Comparison of ENCODE assay signal across 8 mouse cellular contexts in genomic region chr19:31763951-31764800, GRCm38 (mm10). TPM values are rescaled to one million over a fixed set of nuclear protein-coding genes. Genes with fewer than 3 reads are reported as not detected.
DNase-seq lines count a peak whose midpoint lies in the region; ATAC-seq and TF ChIP-seq lines count a peak whose summit lies in the region.

No protein-coding gene starts in this region.

- peak; percentile 25 for DNase-seq in layer of hippocampus, adult 11-12 months (ENCODE audit: low spot score)
- DNase-seq in layer of hippocampus, postnatal 36 days, result no peak
- peak; percentile 41 for DNase-seq in adrenal gland, postnatal 25 days
- peak; percentile 56 for DNase-seq in gastrocnemius, adult 2 months
- peak; percentile 45 for DNase-seq in liver
- peak; percentile 59 for DNase-seq in yolk sac, embryonic 10.5 days (ENCODE audit: low spot score)

- under 1% methylated on average over 56 of the region's 56 CpGs for WGBS in hindbrain, embryonic 13.5 days
- WGBS in midbrain, embryonic 13.5 days, result under 1% methylated on average over 55 of the region's 56 CpGs

- peak overlapping the region; percentile 85 for H3K27ac ChIP-seq in gastrocnemius, adult 2 months
- H3K27ac ChIP-seq in hindbrain, embryonic 13.5 days, result peak overlapping the region; percentile 40; the same call in 1 of the 2 replicates
- 0 out of 2 replicates have a peak overlapping the region, but pooled peaks have one; percentile 6 for H3K27ac ChIP-seq in midbrain, embryonic 13.5 days

- peak; percentile 30; the same call in 1 of the 2 replicates for TF ChIP-seq CTCF in gastrocnemius, adult 2 months (IDR thresholded peaks at IDR 0.05)

- ATAC-seq in hindbrain, embryonic 13.5 days (ENCODE audit: low FRiP score), result peak; percentile 53
- peak; percentile 72 for ATAC-seq in midbrain, embryonic 13.5 days

- no peaks in the 10 kb centered on the region for H3K9me3 ChIP-seq in hindbrain, embryonic 13.5 days
- H3K9me3 ChIP-seq in midbrain, embryonic 13.5 days, result no peaks in the 10 kb centered on the region

- peak overlapping the region; percentile 67 for H3K9ac ChIP-seq in hindbrain, embryonic 13.5 days
- H3K9ac ChIP-seq in midbrain, embryonic 13.5 days (replicated peaks), result peak overlapping the region; percentile 63

- H3K4me3 ChIP-seq in gastrocnemius, adult 2 months, result peak overlapping the region; percentile 89
- H3K4me3 ChIP-seq in hindbrain, embryonic 13.5 days, result peak overlapping the region; percentile 53
- peak overlapping the region; percentile 56 for H3K4me3 ChIP-seq in midbrain, embryonic 13.5 days (replicated peaks)

- H3K4me1 ChIP-seq in hindbrain, embryonic 13.5 days (replicated peaks), result peaks cover 31% of the 10 kb centered on the region
- peaks cover 31% of the 10 kb centered on the region for H3K4me1 ChIP-seq in midbrain, embryonic 13.5 days (replicated peaks)

- peak overlapping the region; percentile 95 for H3K4me2 ChIP-seq in hindbrain, embryonic 13.5 days
- H3K4me2 ChIP-seq in midbrain, embryonic 13.5 days (replicated peaks), result peak overlapping the region; percentile 98

- intact Hi-C loops in gastrocnemius, adult 2 months (cut with DNase I), result loop anchor here (5.0 kb wide), 1 partner anchor 922 kb away; no protein-coding TSS in a partner anchor

- H3K36me3 ChIP-seq in hindbrain, embryonic 13.5 days, result no peaks in the 10 kb centered on the region
- H3K36me3 ChIP-seq in midbrain, embryonic 13.5 days, result no peaks in the 10 kb centered on the region

- peaks cover 47% of the 10 kb centered on the region for H3K27me3 ChIP-seq in hindbrain, embryonic 13.5 days
- peaks cover 58% of the 10 kb centered on the region for H3K27me3 ChIP-seq in midbrain, embryonic 13.5 days

RNA-seq across cellular contexts. Expression of gene Prkg1, which starts 0.7 kb away (rescaled TPM):
- total RNA-seq in layer of hippocampus, postnatal 36 days (2021), result 10 to 100 TPM; 24.3 to 28.4 TPM
- total RNA-seq in adrenal gland, postnatal 25 days (2021), result 7.7 and 8.2 TPM in 2 replicates
- 10 to 100 TPM; 22.5 to 37.7 TPM for total RNA-seq in gastrocnemius, adult 2 months (2021)
- 4.2 and 5.0 TPM in 2 replicates for polyA plus RNA-seq in hindbrain, embryonic 13.5 days (2015; fragmentation: Nextera tagmentation; extraction: Ambion mirVana)
- 3.3 and 3.7 TPM in 2 replicates for polyA plus RNA-seq in midbrain, embryonic 13.5 days (2015; fragmentation: Nextera tagmentation; extraction: Ambion mirVana)

Comparison
In these comparisons a context has a peak if more than half of its experiments do, and no peak if none do; other contexts are left out.
1. DNase-seq: peak in layer of hippocampus, adult 11-12 months (single experiment), adrenal gland, postnatal 25 days (single experiment), gastrocnemius, adult 2 months (single experiment), liver (single experiment) and yolk sac, embryonic 10.5 days (single experiment); none in layer of hippocampus, postnatal 36 days (0 of 2).
2. H3K27ac ChIP-seq: peak in every context shown above with its lines; median percentile 85 in gastrocnemius, adult 2 months; 40 in hindbrain, embryonic 13.5 days; 6 in midbrain, embryonic 13.5 days.
3. Peak in every context shown above with its lines, with median percentiles within 50 percentile points of each other: H3K4me3 ChIP-seq.